19 mouse cellular contexts compared by ENCODE assay signal in genomic region chr5:73586597-73586996, GRCm38 (mm10). TPM values are rescaled to one million over a fixed set of nuclear protein-coding genes. Genes with fewer than 3 reads are reported as not detected.
"Had no signal": no experiment of that assay in that cellular context is flagged by ENCODE, and none has a peak within 500 bp of the region (broad histone marks: within the 10 kb centered on the region; RNA-seq: fewer than 3 reads in every experiment).

No protein-coding gene starts in this region.

- ATAC-seq: liver, embryonic 12.5 days had no signal

- H3K27ac ChIP-seq: left cerebral cortex, adult 2 months; limb, embryonic 10.5 days; liver, embryonic 12.5 days; lung, embryonic 15.5 days; macrophage; neural tube, embryonic 15.5 days had no signal

- H3K4me3 ChIP-seq: left cerebral cortex, adult 2 months; limb, embryonic 10.5 days; liver, embryonic 12.5 days; lung, embryonic 15.5 days; megakaryocyte, embryonic 14.5 days; myocyte; neural tube, embryonic 15.5 days had no signal

- DNase-seq: kidney, adult 11 months; kidney, adult 9 months; kidney, postnatal 10 days; kidney, postnatal 4 days; lung, postnatal 14 days; right cerebral cortex, adult 18-20 months; right cerebral cortex, postnatal 25 days; thymus, adult 18-20 months; thymus, postnatal 14 days had no signal

- H3K9me3 ChIP-seq: limb, embryonic 10.5 days; liver, embryonic 12.5 days; lung, embryonic 15.5 days; neural tube, embryonic 15.5 days had no signal

- H3K27me3 ChIP-seq: liver, embryonic 12.5 days; lung, embryonic 15.5 days; neural tube, embryonic 15.5 days had no signal

- H3K4me2 ChIP-seq: liver, embryonic 12.5 days; lung, embryonic 15.5 days; neural tube, embryonic 15.5 days had no signal

- H3K9ac ChIP-seq: liver, embryonic 12.5 days; lung, embryonic 15.5 days; neural tube, embryonic 15.5 days had no signal

- H3K4me1 ChIP-seq: limb, embryonic 10.5 days; liver, embryonic 12.5 days; lung, embryonic 15.5 days had no signal

- H3K36me3 ChIP-seq: limb, embryonic 10.5 days; liver, embryonic 12.5 days; lung, embryonic 15.5 days; neural tube, embryonic 15.5 days had no signal

RNA-seq across cellular contexts. Expression of gene Lrrc66, which starts 45.7 kb away (rescaled TPM):
- total RNA-seq: layer of hippocampus, postnatal 14 days; left cerebral cortex, adult 2 months had no signal
- polyA plus RNA-seq: myocyte; neural tube, embryonic 11.5 days had no signal
